Mouse (Mus musculus) CD4-positive helper T cell, adult 2 months (primary cell): ENCODE measurements around the gene Mrtfa.
A peak's percentile ranks its signal among the peaks of the same experiment; 100 is the strongest.

ENCODE experiments used
- DNase-seq: peaks from one replicate; pipeline ENCODE4 v3.0.0-alpha.2; 2012; ENCODE audit warnings: low read depth, missing footprints, low spot score

Gene Mrtfa

DNA sequence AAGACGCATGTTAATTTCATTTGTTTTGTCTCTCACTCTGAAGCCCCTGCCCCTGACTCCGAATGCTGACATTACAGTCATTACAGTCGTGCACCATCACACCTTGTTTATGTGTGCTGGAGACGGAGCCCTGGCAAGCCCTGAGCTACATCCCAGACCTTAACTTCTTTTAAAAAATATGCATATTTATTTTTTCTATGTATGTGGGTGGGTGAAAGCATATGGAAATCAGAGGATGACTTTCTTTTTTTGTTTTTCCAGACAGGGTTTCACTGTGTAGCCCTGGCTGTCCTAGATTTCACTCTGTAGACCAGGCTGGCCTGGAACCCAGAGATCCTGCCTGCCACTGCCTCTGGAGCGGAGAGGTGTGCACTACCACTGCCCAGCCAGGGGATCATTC, 195.6 kb downstream of the Mrtfa start:
- DNase-seq: no peak

GRCm38 (mm10) chr15:80989712-80990111, 200.8 kb downstream of the Mrtfa start:
- no peak for DNase-seq

- no peak for DNase-seq
Observed at GRCm38 (mm10) chr15:80988331-80988730, 202.2 kb downstream of the Mrtfa start.

DNA sequence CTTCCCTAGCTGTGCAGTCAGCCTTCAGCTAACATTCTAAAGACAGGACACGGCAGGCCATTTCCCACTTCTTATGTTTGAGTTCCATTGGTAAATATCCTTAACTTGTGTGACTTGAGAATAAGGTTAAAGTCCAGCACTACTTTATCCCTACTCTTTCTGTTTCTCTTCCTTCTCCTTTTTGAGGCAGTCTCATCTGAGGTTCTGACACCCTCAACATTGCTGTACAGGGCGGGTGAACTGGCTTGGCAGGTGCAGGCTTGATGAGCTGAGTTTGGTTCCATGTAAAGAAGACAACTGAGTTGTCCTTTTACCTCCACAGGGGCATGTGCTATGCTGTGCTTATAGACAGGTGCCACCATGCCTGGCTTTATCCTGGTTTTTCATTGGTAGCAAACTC, 207.3 kb downstream of the Mrtfa start:
- DNase-seq: no peak

DNA sequence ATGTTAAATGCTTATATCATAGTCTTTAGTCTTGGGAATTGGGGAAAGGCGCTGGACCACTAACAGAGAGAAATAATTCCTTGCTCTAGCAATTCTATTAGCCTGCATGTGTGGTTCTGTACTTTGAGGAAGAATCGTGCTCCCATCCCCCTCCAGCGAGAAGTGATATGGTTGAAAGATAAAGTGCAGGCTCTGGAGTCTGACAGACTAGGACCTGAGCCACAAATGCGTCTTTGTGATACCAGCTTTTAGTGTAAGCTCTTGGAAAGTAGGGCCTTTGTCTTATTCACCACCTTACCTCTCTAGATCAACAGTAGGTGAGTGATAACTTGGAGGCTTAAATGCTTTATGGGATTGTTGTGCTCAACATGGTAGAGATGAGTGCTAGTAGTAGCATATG, 209.4 kb downstream of the Mrtfa start:
- no peak for DNase-seq

DNA sequence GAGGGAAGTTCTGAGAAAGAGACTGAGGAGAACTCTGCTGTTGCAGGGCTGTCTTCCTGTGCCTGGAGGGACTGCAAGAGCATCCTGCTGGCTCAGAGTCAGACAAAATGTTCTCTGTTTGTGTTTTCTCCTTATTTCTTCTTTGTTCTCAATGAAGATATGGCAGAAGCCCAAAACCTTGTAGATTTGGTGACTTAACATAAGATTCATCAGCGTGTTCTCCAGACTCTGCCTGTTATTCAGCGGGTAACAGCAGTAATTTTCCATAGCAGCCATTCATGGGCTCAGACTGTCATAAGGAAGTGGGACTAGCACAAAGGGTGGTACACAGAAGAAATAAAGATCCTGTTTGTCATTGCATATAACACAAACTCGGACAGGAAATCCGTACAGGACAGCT, 210.9 kb downstream of the Mrtfa start:
- DNase-seq: no peak

GRCm38 (mm10) chr15:80977620-80978334, 212.8 kb downstream of the Mrtfa start, which contains the start of gene Sgsm3:
Sgsm3 (plus strand) TSS chr15:80977765.
- peak; percentile 86 for DNase-seq

- DNase-seq: no peak
Observed at GRCm38 (mm10) chr15:80975666-80976065, 214.9 kb downstream of the Mrtfa start.

DNA sequence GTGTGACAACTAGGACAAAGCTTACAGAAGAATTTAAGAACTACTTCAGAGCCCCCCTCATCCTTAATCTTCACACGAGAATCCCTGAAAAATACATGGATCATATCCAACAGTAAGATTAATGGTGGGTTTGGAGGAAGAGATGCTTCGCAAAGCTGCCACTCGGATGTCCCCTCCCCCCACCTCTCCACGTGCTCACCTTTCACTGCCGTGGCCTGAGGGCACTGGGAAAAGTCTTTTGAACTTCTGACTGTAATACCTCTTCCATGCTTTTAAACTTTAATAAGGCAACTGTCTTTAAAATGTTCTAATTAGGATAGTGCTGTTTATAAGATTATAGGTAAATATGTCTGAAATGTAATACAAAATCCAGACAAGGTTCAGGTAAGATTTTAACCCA, 216.2 kb downstream of the Mrtfa start:
- no peak for DNase-seq

GRCm38 (mm10) chr15:80969371-80969770, 221.2 kb downstream of the Mrtfa start:
- DNase-seq: no peak
